Mouse (Mus musculus) testis, postnatal 14 days (tissue): Measurements from ENCODE around the gene Adgrb3.

ENCODE experiments used
- DNase-seq: peaks from one replicate; pipeline ENCODE4 v3.0.0; 2021; ENCODE audit warnings: low spot score

Adgrb3 gene

DNA sequence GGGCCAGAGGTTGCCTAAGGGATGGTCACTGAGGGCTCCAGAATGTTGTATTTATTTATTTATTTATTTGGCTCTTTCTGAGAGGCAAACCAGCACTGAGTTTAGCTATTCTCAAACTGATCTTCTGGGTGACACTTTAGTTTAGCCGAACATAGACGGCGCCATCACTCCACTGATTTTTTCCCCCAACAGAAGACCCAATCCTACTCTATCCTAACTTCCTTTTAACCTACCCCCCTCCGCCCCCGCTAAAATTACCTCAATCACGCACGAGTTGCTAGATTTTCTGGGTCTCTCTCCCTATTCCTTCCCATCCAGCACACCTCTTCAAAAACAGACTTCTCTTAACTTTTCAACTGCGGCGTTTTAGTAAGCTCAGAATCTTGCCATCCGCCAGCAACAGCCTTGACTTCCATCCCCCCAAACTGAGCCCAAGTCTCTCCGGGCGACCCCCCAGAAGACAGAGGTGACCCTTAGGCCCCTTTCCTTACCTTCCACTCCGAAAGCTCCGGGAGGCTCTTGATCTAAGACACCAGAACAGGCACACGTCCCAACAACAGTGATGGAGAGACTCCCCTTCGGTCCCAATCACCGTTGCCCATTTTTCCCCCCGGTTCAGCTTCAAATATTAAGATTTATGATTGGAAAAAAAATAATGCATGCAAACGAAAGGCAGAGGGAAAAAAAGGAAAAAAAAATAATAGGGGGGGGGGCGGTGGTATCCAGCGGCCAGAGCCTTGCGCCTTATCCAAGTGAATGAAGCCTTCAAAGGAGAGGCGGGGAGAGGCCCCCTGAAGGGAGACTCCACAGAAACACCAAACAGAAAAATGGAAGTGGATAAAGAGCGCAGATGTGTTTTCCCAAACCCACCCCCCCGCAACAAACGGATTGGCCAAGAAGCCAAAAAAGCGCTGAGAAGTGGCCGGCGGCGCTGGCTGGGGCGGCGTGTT lies at the start of gene Adgrb3:
Gene Adgrb3 (minus strand): TSS at position 737 of the 950 bp plus-strand sequence.
- DNase-seq, result no peak

DNA sequence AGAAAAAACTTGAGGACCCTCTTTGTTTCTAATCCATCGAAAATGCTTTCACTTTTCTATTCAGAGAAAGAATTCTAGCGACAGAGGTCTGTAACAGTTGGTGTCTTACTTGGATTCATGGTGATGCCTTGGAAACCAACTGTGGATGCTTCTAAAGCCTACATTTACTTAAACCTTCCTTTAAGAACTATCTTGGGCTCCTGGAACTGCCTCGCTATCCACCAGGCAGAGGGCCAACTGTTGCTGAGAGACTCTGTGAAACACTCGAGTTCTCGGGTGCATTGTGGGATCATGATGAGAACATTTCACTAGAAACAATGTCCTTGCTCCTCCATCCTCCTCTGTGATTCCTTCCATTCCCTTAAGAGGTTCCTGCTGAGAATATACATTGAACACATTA lies 48.0 kb upstream of the Adgrb3 start:
- no peak for DNase-seq

DNA sequence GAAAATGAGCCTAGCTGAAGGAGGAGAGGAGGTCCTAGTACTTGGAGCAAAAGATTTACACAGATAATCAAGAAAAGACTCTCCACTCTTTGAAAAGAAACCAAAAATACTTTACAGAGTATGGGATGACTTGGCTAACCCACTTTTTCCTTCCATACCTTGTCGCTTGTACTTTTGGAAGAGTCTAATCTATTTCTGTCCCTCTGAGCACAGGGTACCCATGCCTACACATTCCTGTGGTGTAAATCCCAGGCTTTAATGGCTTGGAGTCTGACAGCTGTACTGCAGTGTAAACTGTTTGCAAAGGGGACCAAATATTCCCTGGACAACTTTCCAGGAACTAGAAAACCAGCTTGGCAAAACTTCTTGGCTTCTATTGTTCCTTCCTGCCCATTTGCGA lies 28.0 kb upstream of the Adgrb3 start:
- DNase-seq, result no peak

DNA sequence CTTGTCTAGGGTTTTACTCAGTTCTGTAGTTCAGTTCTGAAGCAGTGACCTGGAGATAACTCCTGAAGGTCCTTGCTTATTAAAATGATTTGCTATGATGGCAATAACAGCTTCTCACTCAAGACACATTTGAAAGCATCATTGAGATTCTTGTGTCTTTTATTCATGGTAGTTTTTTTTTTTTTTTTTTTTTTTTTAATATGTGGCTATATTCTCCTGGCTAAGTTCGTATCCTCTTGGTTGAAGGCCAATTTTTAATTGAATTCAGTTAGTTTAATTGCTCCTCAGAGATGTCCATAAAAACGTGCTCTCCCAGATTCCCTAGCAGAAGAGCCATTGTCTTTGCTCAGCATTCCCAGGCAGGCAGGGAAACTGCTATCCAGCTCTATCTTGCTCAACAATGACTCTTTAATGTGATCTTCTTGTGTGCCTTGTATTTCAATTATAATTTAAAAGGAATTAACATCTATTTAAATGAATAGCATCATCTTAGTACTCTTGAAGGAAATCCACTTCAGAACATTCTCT lies 25.0 kb upstream of the Adgrb3 start:
- no peak for DNase-seq

DNA sequence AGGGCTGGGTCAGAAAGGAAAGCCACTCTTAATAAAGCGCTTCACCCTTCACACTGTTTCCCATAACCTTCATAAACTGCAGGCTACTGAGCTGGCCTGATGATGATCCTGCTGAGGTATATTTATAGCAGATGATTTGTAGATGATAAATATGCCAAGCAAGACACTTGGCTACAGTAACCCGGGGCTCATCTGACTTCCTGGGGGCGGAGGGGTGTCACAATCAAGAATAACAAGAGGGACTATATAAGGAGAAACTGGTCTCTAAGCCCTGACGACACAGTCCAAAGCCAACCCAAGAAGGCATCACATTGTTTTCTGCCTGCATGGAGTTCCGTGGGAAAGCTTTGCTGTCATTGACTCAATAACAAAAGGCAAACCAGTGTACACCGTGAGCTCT lies 2.8 kb upstream of the Adgrb3 start:
- no peak for DNase-seq

DNA sequence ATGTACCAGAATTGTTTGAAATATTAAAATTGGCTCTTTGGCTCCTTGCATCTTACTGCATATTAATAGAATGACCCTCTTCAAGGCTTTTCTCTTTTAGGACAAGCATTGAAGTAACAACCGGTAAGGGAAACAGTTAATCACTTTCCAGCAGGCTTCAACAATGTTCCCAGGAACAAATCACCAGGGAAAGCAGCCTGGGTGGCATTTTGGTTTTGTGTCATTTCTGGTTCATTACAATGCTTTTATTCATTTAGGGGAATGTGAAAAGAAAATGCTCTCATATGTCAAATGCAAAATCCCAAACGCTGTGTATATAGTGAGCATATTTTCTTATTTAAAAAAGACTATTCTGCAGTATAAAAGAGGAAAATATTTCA lies 2.0 kb upstream of the Adgrb3 start:
- no peak for DNase-seq

DNA sequence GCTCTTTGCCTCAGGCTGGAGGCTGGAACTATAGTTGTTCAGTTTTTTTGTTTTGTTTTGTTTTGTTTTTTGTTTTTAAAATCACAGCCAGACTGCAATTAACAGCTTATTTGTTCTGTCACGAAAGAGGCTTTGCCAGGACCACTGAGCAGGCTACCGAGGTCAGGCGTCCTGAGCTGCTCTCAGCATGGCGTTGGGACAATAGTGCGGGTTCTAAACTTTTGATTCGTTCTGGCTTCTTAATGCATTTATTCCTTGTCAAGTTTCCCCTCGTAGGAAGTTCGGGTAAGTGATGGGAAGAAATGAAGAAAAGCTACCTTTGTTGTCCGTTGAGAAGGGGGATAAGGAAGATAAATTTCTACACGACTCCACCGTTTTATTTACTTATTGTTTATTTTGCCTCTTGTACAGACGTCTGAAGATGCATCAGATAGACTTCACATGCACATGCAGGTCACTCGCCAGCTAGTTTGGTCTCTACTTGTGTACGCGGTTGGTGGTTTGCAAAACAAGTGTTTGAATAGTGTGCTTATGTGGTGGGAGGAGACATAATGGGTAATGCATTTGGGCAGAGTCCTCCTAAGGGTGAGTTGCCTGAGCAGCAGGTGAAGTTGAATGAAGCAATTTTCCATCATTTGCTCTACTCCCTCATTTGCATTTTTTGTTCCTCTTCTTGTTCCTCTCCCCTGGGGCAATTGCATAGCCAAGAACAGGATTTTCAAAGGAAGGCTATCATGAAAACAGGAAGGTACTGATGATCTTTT lies 1.4 kb upstream of the Adgrb3 start:
- no peak for DNase-seq

DNA sequence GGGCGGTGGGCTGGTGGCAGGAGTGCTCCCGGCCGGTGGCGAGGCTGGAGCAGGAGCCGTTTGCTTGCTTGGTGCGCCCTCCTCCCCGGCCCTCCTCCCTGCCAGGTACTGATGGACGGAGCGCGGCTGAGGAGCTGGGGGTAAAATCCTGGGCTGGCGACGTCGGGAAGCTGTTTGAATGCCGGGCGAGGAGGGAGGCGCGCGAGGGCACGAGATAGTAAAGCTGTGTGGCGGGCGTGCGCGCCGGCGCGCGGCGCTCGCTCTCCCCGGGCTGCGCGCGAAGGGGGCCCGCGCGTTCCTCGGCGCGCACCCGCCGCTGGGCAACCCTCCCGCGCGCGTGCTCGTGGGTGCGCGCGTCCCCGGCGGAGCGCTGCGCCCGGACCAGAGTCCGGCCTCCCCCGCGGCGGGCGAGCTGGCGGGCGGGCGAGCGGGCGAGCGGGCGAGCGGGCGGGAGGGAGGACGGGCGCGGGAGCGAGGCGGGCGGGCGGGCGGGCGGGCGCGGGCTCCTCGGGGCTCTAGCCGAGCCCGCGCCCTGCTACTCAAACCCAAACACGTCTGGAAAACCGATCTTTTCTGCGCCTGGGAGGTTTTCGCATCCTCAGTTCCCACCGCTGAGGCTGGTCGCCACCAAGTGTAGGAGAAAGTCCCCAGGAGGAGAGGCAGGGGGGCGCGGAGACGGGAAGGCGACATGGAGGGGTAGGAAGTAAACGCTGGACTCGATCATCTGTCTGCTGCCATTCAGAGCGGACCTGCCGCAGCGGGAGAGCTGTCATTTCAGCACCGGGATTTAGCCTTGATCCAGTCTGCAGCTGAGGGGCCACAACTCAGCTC lies 629 bp upstream of the Adgrb3 start:
- DNase-seq, result peak; percentile 49

DNA sequence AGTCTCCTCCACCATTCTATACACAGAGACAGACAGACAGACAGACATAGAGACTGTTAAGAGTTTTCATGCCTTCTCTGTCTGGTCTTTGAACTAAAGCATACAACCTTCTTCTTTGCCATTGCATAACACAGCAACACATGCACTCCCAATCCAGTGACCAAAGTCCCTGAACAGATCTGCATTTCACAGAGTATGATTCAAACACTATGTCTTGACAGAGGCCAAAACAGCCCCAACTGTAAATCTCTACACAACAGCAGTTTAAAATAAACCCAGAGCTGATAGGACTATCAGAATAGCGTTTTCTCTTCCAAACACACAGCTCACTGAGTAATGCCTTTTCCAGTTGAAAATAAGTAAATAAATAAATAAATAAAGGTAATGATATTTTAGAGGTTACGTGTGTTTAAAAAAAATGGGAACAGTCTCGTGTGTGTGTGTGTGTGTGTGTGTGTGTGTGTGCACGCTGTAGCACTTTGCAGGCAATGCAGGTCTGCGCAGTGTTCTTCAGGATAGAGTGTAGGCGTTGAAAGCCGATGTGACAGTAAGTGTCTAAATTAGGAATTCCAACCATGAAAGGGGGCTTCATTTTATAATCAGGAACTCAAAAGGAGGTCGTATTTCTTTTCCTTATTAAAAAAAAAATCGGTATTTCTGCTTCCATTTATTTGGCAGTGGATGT lies 1.3 kb downstream of the Adgrb3 start:
- DNase-seq, result no peak

DNA sequence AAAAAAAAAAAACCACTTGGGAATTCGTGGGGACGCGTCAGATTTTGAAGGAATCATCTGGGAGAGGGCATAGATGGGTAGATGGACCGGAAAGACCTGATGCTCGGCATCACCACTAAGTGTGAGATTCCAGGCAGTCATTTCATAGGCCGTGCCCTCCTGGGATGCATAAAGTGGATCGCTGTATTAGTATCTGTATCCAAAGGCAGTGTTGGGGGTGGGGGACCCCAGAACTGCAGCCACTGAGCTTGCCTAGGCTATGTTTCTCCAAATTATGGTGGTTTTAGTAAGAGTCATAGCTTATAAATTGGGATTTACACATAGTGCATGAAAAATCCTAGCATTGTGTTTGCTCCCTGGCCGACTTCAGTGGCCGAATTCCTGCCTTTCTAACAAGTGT lies 2.1 kb downstream of the Adgrb3 start:
- DNase-seq, result no peak

DNA sequence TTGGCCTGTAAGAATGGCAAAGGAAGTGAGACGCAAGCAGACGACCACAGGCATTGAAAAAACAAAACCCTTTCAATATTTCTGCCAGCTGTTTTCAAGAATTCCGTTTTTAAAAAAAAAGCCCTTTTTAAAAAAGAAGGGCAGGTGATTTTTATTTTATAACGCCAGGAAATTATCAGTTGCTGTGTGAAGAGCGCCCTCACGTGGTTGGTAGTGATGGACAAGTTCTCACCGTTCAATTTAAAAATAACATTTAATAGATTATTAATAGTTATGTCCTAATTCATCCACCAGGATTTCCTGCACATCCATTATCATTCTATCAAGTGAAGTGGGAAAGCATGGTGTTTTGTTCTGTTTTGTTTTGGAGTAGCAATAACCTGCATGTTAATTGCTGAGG lies 2.7 kb downstream of the Adgrb3 start:
- DNase-seq, result no peak

DNA sequence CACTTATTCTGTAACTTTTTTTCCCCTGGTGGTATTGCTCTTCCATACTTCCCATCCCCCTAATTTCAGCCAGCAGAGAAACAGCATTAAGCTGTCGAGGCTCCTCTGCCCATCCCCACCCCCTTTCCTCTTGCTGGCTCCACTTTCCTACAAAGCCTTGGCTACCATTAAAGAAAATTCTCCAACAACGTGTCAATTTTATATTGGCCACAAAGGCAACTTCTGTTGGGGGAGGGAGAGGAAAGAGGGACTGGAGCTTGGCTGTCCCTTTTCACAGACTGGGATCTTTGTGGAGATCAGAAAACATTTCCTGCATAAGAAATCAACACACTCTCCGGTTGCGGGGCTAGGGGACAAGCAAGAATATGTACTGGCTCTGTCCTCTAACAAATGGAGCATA lies 4.9 kb downstream of the Adgrb3 start:
- DNase-seq, result no peak

DNA sequence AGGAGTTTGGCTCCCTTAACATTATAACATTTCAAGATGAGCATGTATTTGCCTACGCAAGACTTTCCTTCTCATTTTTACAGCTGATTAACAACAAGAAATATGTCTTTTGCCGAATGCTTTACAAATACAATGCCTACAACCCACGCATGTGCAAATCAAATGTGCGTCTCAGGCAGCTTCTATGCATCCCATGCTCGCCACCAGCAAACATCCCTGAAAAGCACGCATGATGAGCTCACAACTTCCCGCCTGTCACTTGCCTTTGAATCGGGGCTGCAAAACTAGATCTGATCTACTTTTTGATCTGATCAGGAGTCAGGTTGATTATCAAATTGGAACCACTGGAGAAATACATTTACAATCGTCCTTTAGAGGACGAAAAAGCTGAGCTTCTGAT lies 5.5 kb downstream of the Adgrb3 start:
- DNase-seq, result no peak

DNA sequence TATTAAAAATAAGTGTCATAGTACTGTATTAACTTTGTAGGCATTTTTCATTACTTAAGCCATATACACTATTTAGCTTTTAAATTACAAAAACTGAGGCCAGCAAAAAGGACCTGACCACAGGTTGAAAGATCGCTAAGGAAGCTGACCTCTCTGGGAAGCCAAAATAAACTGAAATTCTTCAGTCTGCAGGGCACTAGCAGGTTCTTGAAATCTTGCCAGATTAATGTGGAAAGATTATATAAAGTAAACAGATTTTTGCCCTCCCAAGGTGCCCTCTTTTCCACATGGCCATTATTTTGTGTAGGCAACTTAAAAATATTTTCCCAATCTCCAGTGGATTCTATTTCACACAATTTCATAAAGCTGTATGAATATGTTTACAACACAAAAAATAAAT lies 14.0 kb downstream of the Adgrb3 start:
- DNase-seq, result no peak

DNA sequence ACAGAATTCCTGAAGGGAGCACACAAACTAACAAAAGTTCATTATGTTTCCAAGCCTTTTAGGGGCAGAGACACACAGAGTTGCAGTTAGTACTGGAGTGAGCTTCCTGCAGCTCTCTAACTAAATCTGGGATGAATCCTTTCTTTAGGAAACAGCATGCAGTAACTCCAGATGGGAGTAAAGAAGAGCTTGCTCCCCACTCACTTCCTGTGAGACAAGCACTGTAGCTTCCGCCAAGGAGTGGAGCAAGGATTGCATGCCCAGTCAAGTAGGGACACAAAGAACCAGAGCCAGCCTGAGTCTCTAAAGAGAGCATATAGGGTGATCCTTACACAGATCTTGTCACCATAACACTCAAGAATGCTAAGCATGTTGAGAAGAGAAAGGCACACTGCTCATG lies 50.7 kb downstream of the Adgrb3 start:
- DNase-seq, result no peak

DNA sequence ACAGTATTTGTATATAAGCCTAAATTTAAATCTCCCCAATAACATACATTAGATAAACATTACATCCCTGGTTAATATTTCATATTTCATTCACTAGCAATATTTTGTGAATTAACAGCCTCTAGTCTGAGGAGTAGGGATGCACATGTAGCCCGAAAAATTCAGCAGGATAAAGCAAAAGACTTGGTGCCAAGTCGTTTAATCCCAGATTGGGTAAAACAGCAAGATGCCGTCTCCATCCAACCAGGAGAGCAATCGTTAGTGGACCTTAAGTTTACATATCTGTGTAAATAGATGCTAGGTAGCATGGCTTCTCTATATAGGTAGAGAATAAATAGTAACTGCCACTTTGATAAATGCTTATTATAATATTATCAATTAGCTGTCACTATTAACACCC lies 52.0 kb downstream of the Adgrb3 start:
- no peak for DNase-seq

DNA sequence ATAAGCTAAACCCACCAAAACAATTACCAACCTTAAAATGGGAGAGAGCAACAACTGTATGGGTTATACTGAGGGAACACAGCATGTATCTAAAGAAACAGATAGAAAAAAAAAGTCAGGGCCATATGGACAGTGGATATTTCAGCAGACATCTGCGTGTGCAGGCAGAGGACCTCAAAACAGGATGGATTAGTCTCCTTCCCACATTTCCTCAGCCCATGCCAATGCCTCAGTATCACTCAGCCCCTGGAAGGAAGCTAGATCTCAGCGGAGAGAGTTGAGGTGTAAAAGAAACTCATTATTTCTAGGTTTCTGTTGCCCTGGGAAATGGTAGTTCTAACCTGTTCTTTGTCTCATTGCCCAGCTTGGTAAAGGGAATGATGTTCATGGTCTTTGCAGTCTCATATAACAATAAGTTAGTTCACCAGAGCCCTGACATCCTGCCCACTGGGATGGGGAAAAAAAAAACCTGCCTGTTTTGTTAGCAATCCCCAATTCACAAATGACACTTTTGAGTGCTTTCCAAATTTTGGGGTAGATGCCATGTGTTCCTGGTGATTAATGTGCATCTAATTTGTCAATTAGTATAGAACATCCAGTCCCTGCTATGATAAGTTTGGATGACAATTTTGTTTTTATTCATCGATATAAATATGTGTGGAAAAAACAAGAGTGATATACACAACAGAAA lies 53.9 kb downstream of the Adgrb3 start:
- DNase-seq, result no peak

DNA sequence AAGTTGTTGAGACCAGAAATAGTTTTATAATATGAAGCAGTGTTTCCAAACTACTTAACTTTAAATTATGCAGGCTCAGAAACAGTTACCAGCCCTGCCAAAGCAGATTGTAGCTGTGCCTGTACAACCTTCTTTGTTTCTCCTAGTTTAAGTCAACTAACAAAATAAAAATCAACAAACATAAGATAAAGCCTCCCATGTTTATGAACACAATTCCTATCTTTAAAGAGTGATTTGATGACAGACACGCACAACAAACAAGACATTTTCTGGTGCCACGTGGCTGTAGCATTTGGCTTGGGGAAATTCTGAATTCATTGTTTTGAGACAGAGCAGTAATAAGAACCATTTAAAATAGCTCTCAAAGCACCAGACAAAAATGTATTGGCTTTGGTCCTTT lies 60.5 kb downstream of the Adgrb3 start:
- DNase-seq, result no peak

DNA sequence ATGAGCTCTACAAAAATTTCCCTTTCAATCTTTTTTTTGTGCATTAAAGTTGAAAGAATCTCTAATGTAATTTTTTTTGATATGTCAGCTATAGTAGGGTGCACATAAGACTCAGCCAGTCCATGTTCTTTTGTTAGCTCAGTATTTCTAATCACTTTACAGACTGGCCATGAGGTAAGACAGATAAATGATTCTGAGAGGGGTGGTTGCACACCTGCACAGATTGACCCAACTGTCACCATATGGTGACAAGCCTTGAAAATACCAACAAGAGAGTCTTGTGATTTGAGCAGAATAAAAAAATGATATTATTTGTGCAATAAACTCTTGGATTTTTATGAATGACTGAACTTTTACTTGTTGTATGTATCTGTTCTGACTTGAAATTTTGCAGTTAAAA lies 74.2 kb downstream of the Adgrb3 start:
- DNase-seq, result no peak

DNA sequence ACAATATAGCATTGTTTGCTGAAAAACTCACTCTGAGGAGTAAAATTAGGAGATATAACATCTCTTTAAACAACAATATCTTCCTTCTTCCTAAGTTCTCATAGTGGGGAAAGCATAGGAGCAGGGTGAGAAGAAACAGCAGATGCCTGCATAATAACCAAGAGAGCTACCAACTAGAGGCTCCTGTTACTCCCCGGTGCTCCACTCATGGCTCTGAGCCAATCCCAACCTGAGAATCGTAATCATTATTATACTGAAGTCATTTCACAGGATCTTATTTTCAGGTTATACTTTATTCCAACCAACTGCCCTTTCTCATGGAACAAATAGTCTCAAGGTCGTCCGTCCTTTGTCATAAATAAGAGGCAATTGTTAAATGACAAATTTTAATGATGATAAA lies 75.0 kb downstream of the Adgrb3 start:
- no peak for DNase-seq

DNA sequence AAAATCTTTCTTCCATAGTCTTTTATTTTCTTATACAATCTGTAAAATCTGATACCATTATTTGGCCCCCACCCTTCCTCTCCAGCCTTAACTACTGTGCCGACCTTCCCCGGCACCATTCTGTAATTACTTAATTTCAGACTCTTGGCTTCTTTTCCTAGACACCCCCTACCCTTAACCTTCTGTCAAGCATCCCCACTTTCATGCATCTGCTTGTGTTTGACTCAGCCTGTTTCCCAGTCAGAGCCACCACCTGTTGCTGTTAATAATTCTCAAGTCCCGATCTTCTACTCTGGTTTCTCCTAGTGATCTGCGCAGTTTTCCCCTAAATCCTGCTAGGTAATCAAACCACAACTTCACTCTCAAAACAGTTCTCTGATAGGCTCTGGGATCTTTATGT lies 83.9 kb downstream of the Adgrb3 start:
- no peak for DNase-seq
